Mouse (Mus musculus) erythroblast, adult 5-6 weeks (primary cell): ENCODE results near the gene Olfr362. TPM values are rescaled to one million over a fixed set of nuclear protein-coding genes. Genes with fewer than 3 reads are reported as not detected.
"Not testable (repeated sequence)": the region's sequence is repeated elsewhere in the genome, so short reads cannot be mapped to it uniquely, and the experiment has no call there.

Experiments
- ATAC-seq: replicated peaks from 2 replicates; pipeline ENCODE4 v1.8.0; 2016; ENCODE audit warnings: moderate number of reproducible peaks, mild to moderate bottlenecking, moderate TSS enrichment, inconsistent platforms; ENCODE audit not compliant: poor library complexity, low FRiP score, severe bottlenecking
- total RNA-seq, 2 experiments: library from RNA; stranded (forward) in 1 of 2; stranded (reverse) in 1 of 2; fragments of 150-400 nt in 1 of 2; fragments of 200-764, 138-1000 nt in 1 of 2; gene quantifications; 2 replicates each; pipeline versions ENCODE4 v1.2.3 to v1.2.4; 2015 to 2017; ENCODE audit warnings: low replicate concordance in 2 of 2

Gene Olfr362
- total RNA-seq (2015; ENCODE audit: low replicate concordance), result not detected in 2 replicates
- not detected in 2 replicates for total RNA-seq (2017; ENCODE audit: low replicate concordance)

- no peak for ATAC-seq
These were observed at the start of gene Olfr362 for GRCm38 (mm10) chr2:37117810-37118209. Gene Olfr362, minus strand, starts transcription at chr2:37117910.

GRCm38 (mm10) chr2:37139022-37139421 is 21.3 kb upstream of the Olfr362 start, which contains the start of gene Olfr364-ps1:
Gene Olfr364-ps1, plus strand, starts transcription at chr2:37139322.
- ATAC-seq, result no peak

- not testable (repeated sequence) for ATAC-seq
These were observed 28.5 kb downstream of the Olfr362 start, which contains the start of gene Olfr361 for GRCm38 (mm10) chr2:37089190-37089589. Gene Olfr361, minus strand, starts transcription at chr2:37089290.

- no peak for ATAC-seq
These were observed 52.3 kb downstream of the Olfr362 start, which contains the start of gene Olfr360 for GRCm38 (mm10) chr2:37065446-37065845. Gene Olfr360, plus strand, starts transcription at chr2:37065746.

Other genes starting within 250 kb of the Olfr362 start
- gene Olfr352, start 249.4 kb downstream of the Olfr362 start, total RNA-seq (2015; ENCODE audit: low replicate concordance), result not detected in 2 replicates
- gene Olfr352, start 249.4 kb downstream of the Olfr362 start, total RNA-seq (2017; ENCODE audit: low replicate concordance), result not detected in 2 replicates
- not detected in 2 replicates for gene Olfr353, start 225.0 kb downstream of the Olfr362 start, total RNA-seq (2015; ENCODE audit: low replicate concordance)
- gene Olfr353, start 225.0 kb downstream of the Olfr362 start, total RNA-seq (2017; ENCODE audit: low replicate concordance), result not detected in 2 replicates
- gene Olfr354, start 212.2 kb downstream of the Olfr362 start, total RNA-seq (2015; ENCODE audit: low replicate concordance), result not detected in 2 replicates
- under 0.01 and 0.26 TPM in 2 replicates for gene Olfr354, start 212.2 kb downstream of the Olfr362 start, total RNA-seq (2017; ENCODE audit: low replicate concordance)
- gene Olfr355, start 189.0 kb downstream of the Olfr362 start, total RNA-seq (2015; ENCODE audit: low replicate concordance), result not detected in 2 replicates
- not detected in 2 replicates for gene Olfr355, start 189.0 kb downstream of the Olfr362 start, total RNA-seq (2017; ENCODE audit: low replicate concordance)
- not detected in 2 replicates for gene Olfr356, start 180.8 kb downstream of the Olfr362 start, total RNA-seq (2015; ENCODE audit: low replicate concordance)
- gene Olfr356, start 180.8 kb downstream of the Olfr362 start, total RNA-seq (2017; ENCODE audit: low replicate concordance), result not detected in 2 replicates
- gene Olfr357, start 124.1 kb downstream of the Olfr362 start, total RNA-seq (2015; ENCODE audit: low replicate concordance), result not detected in 2 replicates
- gene Olfr357, start 124.1 kb downstream of the Olfr362 start, total RNA-seq (2017; ENCODE audit: low replicate concordance), result not detected in 2 replicates
- gene Olfr358, start 108.6 kb downstream of the Olfr362 start, total RNA-seq (2015; ENCODE audit: low replicate concordance), result not detected in 2 replicates
- not detected in 2 replicates for gene Olfr358, start 108.6 kb downstream of the Olfr362 start, total RNA-seq (2017; ENCODE audit: low replicate concordance)
- not detected in 2 replicates for gene Olfr360, start 52.2 kb downstream of the Olfr362 start, total RNA-seq (2015; ENCODE audit: low replicate concordance)
- not detected in 2 replicates for gene Olfr360, start 52.2 kb downstream of the Olfr362 start, total RNA-seq (2017; ENCODE audit: low replicate concordance)
- gene Olfr361, start 28.6 kb downstream of the Olfr362 start, total RNA-seq (2015; ENCODE audit: low replicate concordance), result not detected in 2 replicates
- gene Olfr361, start 28.6 kb downstream of the Olfr362 start, total RNA-seq (2017; ENCODE audit: low replicate concordance), result not detected in 2 replicates
- not detected in 2 replicates for gene Olfr364-ps1, start 21.4 kb upstream of the Olfr362 start, total RNA-seq (2015; ENCODE audit: low replicate concordance)
- not detected in 2 replicates for gene Olfr364-ps1, start 21.4 kb upstream of the Olfr362 start, total RNA-seq (2017; ENCODE audit: low replicate concordance)
- not detected in 2 replicates for gene Olfr365, start 70.3 kb upstream of the Olfr362 start, total RNA-seq (2015; ENCODE audit: low replicate concordance)
- not detected in 2 replicates for gene Olfr365, start 70.3 kb upstream of the Olfr362 start, total RNA-seq (2017; ENCODE audit: low replicate concordance)
- gene Olfr366, start 93.7 kb upstream of the Olfr362 start, total RNA-seq (2015; ENCODE audit: low replicate concordance), result not detected in 2 replicates
- not detected in 2 replicates for gene Olfr366, start 93.7 kb upstream of the Olfr362 start, total RNA-seq (2017; ENCODE audit: low replicate concordance)
- not detected in 2 replicates for gene Olfr368, start 208.6 kb upstream of the Olfr362 start, total RNA-seq (2015; ENCODE audit: low replicate concordance)
- not detected in 2 replicates for gene Olfr368, start 208.6 kb upstream of the Olfr362 start, total RNA-seq (2017; ENCODE audit: low replicate concordance)
- 9.0 and 19.4 TPM in 2 replicates for gene Pdcl, start 241.4 kb upstream of the Olfr362 start, total RNA-seq (2015; ENCODE audit: low replicate concordance)
- 19.6 and 24.3 TPM in 2 replicates for gene Pdcl, start 241.4 kb upstream of the Olfr362 start, total RNA-seq (2017; ENCODE audit: low replicate concordance)